11 mouse cellular contexts compared by ENCODE assay signal in genomic region chr5:113919060-113919459, GRCm38 (mm10). TPM values are rescaled to one million over a fixed set of nuclear protein-coding genes. Genes with fewer than 3 reads are reported as not detected.
A peak's percentile ranks its signal among the peaks of the same experiment; 100 is the strongest.
DNase-seq lines count a peak whose midpoint lies in the region; ATAC-seq and TF ChIP-seq lines count a peak whose summit lies in the region.
"Had no signal": no experiment of that assay in that cellular context is flagged by ENCODE, and none has a peak within 500 bp of the region (broad histone marks: within the 10 kb centered on the region; RNA-seq: fewer than 3 reads in every experiment).

No protein-coding gene starts in this region.

- no peak overlapping the region for H3K4me3 ChIP-seq in heart, adult 2 months
- no peak overlapping the region for H3K4me3 ChIP-seq in kidney, embryonic 15.5 days (replicated peaks)
- H3K4me3 ChIP-seq in stomach, embryonic 16.5 days (replicated peaks; ENCODE audit: low read length), result no peak overlapping the region
- no peak overlapping the region for H3K4me3 ChIP-seq in stomach, postnatal 0 days (ENCODE audit: low read depth, low read length)
- H3K4me3 ChIP-seq in small intestine, adult 2 months (ENCODE audit: low read depth, low read length), result no peak overlapping the region
- H3K4me3 ChIP-seq: liver, embryonic 13.5 days had no signal

- 58% methylated on average over 7 of the region's 7 CpGs for WGBS in heart, adult 2 months
- WGBS in kidney, embryonic 15.5 days, result 49% methylated on average over 7 of the region's 7 CpGs
- 62% methylated on average over 7 of the region's 7 CpGs for WGBS in stomach, embryonic 16.5 days
- 66% methylated on average over 7 of the region's 7 CpGs for WGBS in stomach, postnatal 0 days
- 18% methylated on average over 7 of the region's 7 CpGs for WGBS in small intestine, adult 2 months

- TF ChIP-seq POLR2A in heart, adult 2 months (IDR thresholded peaks at IDR 0.05; ENCODE audit: insufficient read depth, low read depth, low read length), result no peak
- TF ChIP-seq POLR2A in small intestine, adult 2 months (IDR thresholded peaks at IDR 0.05; ENCODE audit: low read depth, low read length), result no peak

- no peaks in the 10 kb centered on the region for H3K79me2 ChIP-seq in heart, adult 2 months (replicated peaks; ENCODE audit: control insufficient read depth, insufficient read depth, low read length)

- no peaks in the 10 kb centered on the region for H3K36me3 ChIP-seq in heart, adult 2 months (ENCODE audit: control insufficient read depth, insufficient read depth, low read length)
- H3K36me3 ChIP-seq in kidney, embryonic 15.5 days, result no peaks in the 10 kb centered on the region
- no peaks in the 10 kb centered on the region for H3K36me3 ChIP-seq in stomach, embryonic 16.5 days (ENCODE audit: control insufficient read depth, insufficient read depth, low read length)
- no peaks in the 10 kb centered on the region for H3K36me3 ChIP-seq in stomach, postnatal 0 days (ENCODE audit: control insufficient read depth, insufficient read depth, low read length)
- H3K36me3 ChIP-seq in small intestine, adult 2 months (ENCODE audit: control insufficient read depth, insufficient read depth, low read length), result no peaks in the 10 kb centered on the region
- H3K36me3 ChIP-seq: liver, embryonic 13.5 days had no signal

- H3K4me2 ChIP-seq in kidney, embryonic 15.5 days, result no peak overlapping the region
- no peak overlapping the region for H3K4me2 ChIP-seq in stomach, embryonic 16.5 days (ENCODE audit: low read depth, low read length)
- H3K4me2 ChIP-seq in stomach, postnatal 0 days (replicated peaks; ENCODE audit: low read depth), result no peak overlapping the region
- H3K4me2 ChIP-seq: liver, embryonic 13.5 days had no signal

- ATAC-seq in kidney, embryonic 15.5 days (replicated peaks; ENCODE audit: low FRiP score), result no peak
- ATAC-seq in stomach, embryonic 16.5 days (ENCODE audit: insufficient read depth, low FRiP score), result no peak
- ATAC-seq in stomach, postnatal 0 days (ENCODE audit: low FRiP score, low TSS enrichment), result no peak

- intact Hi-C loops in heart, adult 2 months (cut with DNase I), result no loop called here
- intact Hi-C loops in heart, postnatal 25 days (cut with DNase I), result no loop called here

- no peaks in the 10 kb centered on the region for H3K9me3 ChIP-seq in kidney, embryonic 15.5 days (replicated peaks)
- H3K9me3 ChIP-seq in stomach, embryonic 16.5 days (replicated peaks; ENCODE audit: control insufficient read depth, low read length), result no peaks in the 10 kb centered on the region
- H3K9me3 ChIP-seq in stomach, postnatal 0 days (ENCODE audit: control insufficient read depth, low read length), result no peaks in the 10 kb centered on the region
- H3K9me3 ChIP-seq: liver, embryonic 13.5 days had no signal

- no peak overlapping the region for H3K9ac ChIP-seq in heart, adult 2 months (ENCODE audit: low read depth, low read length)
- no peak overlapping the region for H3K9ac ChIP-seq in kidney, embryonic 15.5 days
- H3K9ac ChIP-seq in stomach, embryonic 16.5 days (ENCODE audit: low read length), result peak overlapping the region; percentile 15; the same call in 1 of the 2 replicates
- no peak overlapping the region for H3K9ac ChIP-seq in stomach, postnatal 0 days (ENCODE audit: low read length)
- H3K9ac ChIP-seq: liver, embryonic 13.5 days had no signal

- H3K4me1 ChIP-seq in heart, adult 2 months (ENCODE audit: control insufficient read depth, insufficient read depth, low read length), result peaks cover 11% of the 10 kb centered on the region
- H3K4me1 ChIP-seq in kidney, embryonic 15.5 days, result peaks cover 33% of the 10 kb centered on the region
- peaks cover 3% of the 10 kb centered on the region; the same call in 1 of the 2 replicates for H3K4me1 ChIP-seq in stomach, embryonic 16.5 days (ENCODE audit: control insufficient read depth, insufficient read depth, low read length)
- H3K4me1 ChIP-seq in stomach, postnatal 0 days (replicated peaks; ENCODE audit: control insufficient read depth, insufficient read depth), result no peaks in the 10 kb centered on the region
- peaks cover 15% of the 10 kb centered on the region for H3K4me1 ChIP-seq in small intestine, adult 2 months (ENCODE audit: control insufficient read depth, insufficient read depth, insufficient read length, low read length)

- peak overlapping the region; percentile 88 for H3K27ac ChIP-seq in heart, adult 2 months
- peak overlapping the region; percentile 43; the same call in 1 of the 2 replicates for H3K27ac ChIP-seq in kidney, embryonic 15.5 days
- H3K27ac ChIP-seq in stomach, embryonic 16.5 days (ENCODE audit: low read length), result no peak overlapping the region
- H3K27ac ChIP-seq in stomach, postnatal 0 days (replicated peaks), result no peak overlapping the region
- H3K27ac ChIP-seq in small intestine, adult 2 months (ENCODE audit: insufficient read depth, low read depth, low read length), result peak overlapping the region; percentile 58
- H3K27ac ChIP-seq: liver, embryonic 13.5 days had no signal

- no peaks in the 10 kb centered on the region for H3K27me3 ChIP-seq in heart, adult 2 months (ENCODE audit: control insufficient read depth, insufficient read depth, low read length)
- H3K27me3 ChIP-seq in kidney, embryonic 15.5 days, result no peaks in the 10 kb centered on the region
- H3K27me3 ChIP-seq in stomach, embryonic 16.5 days (ENCODE audit: control insufficient read depth, insufficient read depth, low read length), result no peaks in the 10 kb centered on the region
- no peaks in the 10 kb centered on the region for H3K27me3 ChIP-seq in stomach, postnatal 0 days (ENCODE audit: control insufficient read depth, insufficient read depth, low read length)
- H3K27me3 ChIP-seq in small intestine, adult 2 months (ENCODE audit: control insufficient read depth, insufficient read depth, low read length), result no peaks in the 10 kb centered on the region
- H3K27me3 ChIP-seq: liver, embryonic 13.5 days had no signal

- TF ChIP-seq CTCF in heart, adult 2 months (IDR thresholded peaks at IDR 0.05), result no peak
- TF ChIP-seq CTCF in stomach, postnatal 0 days (IDR thresholded peaks at IDR 0.05; ENCODE audit: low read depth), result no peak
- no peak for TF ChIP-seq CTCF in small intestine, adult 2 months (IDR thresholded peaks at IDR 0.05; ENCODE audit: extremely low read depth, insufficient read length, insufficient replicate concordance, low read depth, low read length)

- no peak for DNase-seq in heart, adult 2 months
- no peak for DNase-seq in heart, postnatal 25 days (ENCODE audit: low spot score)
- no peak for DNase-seq in kidney, postnatal 25 days
- DNase-seq in stomach, postnatal 0 days (ENCODE audit: low spot score), result no peak
- DNase-seq in left cerebral cortex, adult 11 months (ENCODE audit: low spot score), result no peak
- DNase-seq: cerebellum, postnatal 14 days; liver, embryonic 13.5 days; thymus, adult 18-20 months had no signal

- TF ChIP-seq EP300 in heart, adult 2 months (IDR thresholded peaks at IDR 0.05; ENCODE audit: insufficient read depth, low read depth, low read length), result no peak
- TF ChIP-seq EP300 in stomach, postnatal 0 days (optimal IDR thresholded peaks at IDR 0.05), result no peak

RNA-seq across cellular contexts. Expression of gene Coro1c, which starts 10.5 kb away (rescaled TPM):
- 10 to 100 TPM; 24.6 to 30.1 TPM for total RNA-seq in heart, adult 2 months (2021)
- 24.1 and 27.9 TPM in 2 replicates for polyA plus RNA-seq in heart, adult 2 months (2012; rRNA removed)
- total RNA-seq in heart, postnatal 25 days (2021), result 10 to 100 TPM; 34.5 to 35.2 TPM
- 105 and 119 TPM in 2 replicates for polyA plus RNA-seq in kidney, embryonic 15.5 days (2015; fragmentation: Nextera tagmentation; extraction: Ambion mirVana)
- 145 and 159 TPM in 2 replicates for polyA plus RNA-seq in stomach, embryonic 16.5 days (2015; fragmentation: Nextera tagmentation; extraction: Ambion mirVana)
- polyA plus RNA-seq in stomach, postnatal 0 days (2015; fragmentation: Nextera tagmentation; extraction: Ambion mirVana), result 91.6 and 93.6 TPM in 2 replicates
- 68.3 and 144 TPM in 2 replicates for polyA plus RNA-seq in small intestine, adult 2 months (2012; rRNA removed)

Comparison
In these comparisons a context has a peak if more than half of its experiments do, and no peak if none do; other contexts are left out.
1. H3K27ac ChIP-seq: peak in heart, adult 2 months (single experiment), kidney, embryonic 15.5 days (single experiment) and small intestine, adult 2 months (single experiment); none in stomach, embryonic 16.5 days (single experiment) and stomach, postnatal 0 days (single experiment).